Mouse (Mus musculus) forebrain, embryonic 11.5 days (tissue): Measurements from ENCODE around the gene Zfand6. TPM values are rescaled to one million over a fixed set of nuclear protein-coding genes. Genes with fewer than 3 reads are reported as not detected.

Source experiments
- ATAC-seq: fragments of 200-750 bp; cut with Nextera tagmentation; replicated peaks from 2 replicates; pipeline ENCODE4 v1.8.0; 2017; ENCODE audit warnings: moderate TSS enrichment; ENCODE audit not compliant: low FRiP score
- DNase-seq: peaks from one replicate; pipeline ENCODE4 v3.0.0-alpha.2; 2017; ENCODE audit warnings: low spot score
- H3K27ac ChIP-seq: fragments of 300-500 bp; sonication (generic); 2 replicates; pipeline ENCODE4 v1.5.1; 2014; ENCODE audit warnings: low read depth, low read length
- H3K27me3 ChIP-seq: fragments of 300-500 bp; sonication (generic); 2 replicates; pipeline ENCODE4 v1.6.1; 2014; ENCODE audit warnings: mild to moderate bottlenecking, low read length, mixed read lengths; ENCODE audit not compliant: control insufficient read depth, insufficient read depth
- H3K36me3 ChIP-seq: fragments of 300-500 bp; sonication (generic); 2 replicates; pipeline ENCODE4 v1.6.1; 2014; ENCODE audit warnings: mild to moderate bottlenecking, low read length, moderate library complexity, mixed read lengths; ENCODE audit not compliant: control insufficient read depth, insufficient read depth
- H3K4me1 ChIP-seq: fragments of 300-500 bp; sonication (generic); replicated peaks from 2 replicates; pipeline ENCODE4 v1.6.1; 2014; ENCODE audit warnings: low read length, mixed read lengths; ENCODE audit not compliant: control insufficient read depth, insufficient read depth
- H3K4me2 ChIP-seq: fragments of 300-500 bp; sonication (generic); 2 replicates; pipeline ENCODE4 v1.6.1; 2014; ENCODE audit warnings: low read depth, mild to moderate bottlenecking, low read length, moderate library complexity, mixed read lengths; ENCODE audit not compliant: severe bottlenecking
- H3K4me3 ChIP-seq: fragments of 300-500 bp; sonication (generic); 2 replicates; pipeline ENCODE4 v1.5.1; 2014; ENCODE audit warnings: low read depth, low read length
- H3K9ac ChIP-seq: fragments of 300-500 bp; sonication (generic); 2 replicates; pipeline ENCODE4 v1.6.1; 2014; ENCODE audit warnings: low read length
- H3K9me3 ChIP-seq: fragments of 300-500 bp; sonication (generic); 2 replicates; pipeline ENCODE4 v1.6.1; 2016; ENCODE audit warnings: low read length, mixed read lengths; ENCODE audit not compliant: control insufficient read depth
- WGBS: fragments of 180-500 bp; shearing (Covaris S2); extraction: QIAGEN DNeasy Blood & Tissue Kit; methylation state at CpG from one replicate; pipeline ENCODE4 v1.1.7; 2014; 5-methylcytosine and 5-hydroxymethylcytosine counted together
- polyA plus RNA-seq: library from polyadenylated mRNA; unstranded; fragments of >200 nt; fragmentation: Nextera tagmentation; extraction: Ambion mirVana; gene quantifications from 2 replicates; pipeline ENCODE4 v1.2.1, GENCODE M21; 2014

The Zfand6 gene
- polyA plus RNA-seq, 1 experiment from 2014 or later, result 208 TPM

DNA sequence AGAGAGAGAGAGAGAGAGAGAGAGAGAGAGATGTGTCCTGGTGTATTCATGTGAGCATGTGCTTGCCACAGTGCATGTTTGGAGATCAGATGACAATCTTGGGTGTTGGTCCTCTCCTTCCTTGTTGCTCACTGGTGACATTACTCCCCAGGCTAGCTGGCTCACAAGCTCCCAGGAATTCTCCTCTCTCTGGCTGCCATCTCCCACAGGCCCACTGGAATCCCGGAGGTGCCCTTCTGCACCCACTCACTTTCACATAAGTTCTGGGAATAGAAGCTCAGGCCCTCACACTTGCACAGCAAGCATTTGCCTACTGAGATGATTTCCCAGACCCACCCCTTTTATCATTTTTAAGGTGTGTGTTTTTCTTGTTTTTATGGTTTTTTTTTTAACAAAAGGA is 110.0 kb downstream of the Zfand6 start:
- 78% methylated on average over 1 of the region's 1 CpGs for WGBS
- H3K27me3 ChIP-seq, result no peaks in the 10 kb centered on the region
- H3K4me1 ChIP-seq, result no peaks in the 10 kb centered on the region
- no peak overlapping the region for H3K9ac ChIP-seq
- H3K27ac ChIP-seq, result no peak overlapping the region
- ATAC-seq (no peak), DNase-seq (no peak)
- no peaks in the 10 kb centered on the region for H3K9me3 ChIP-seq
- no peaks in the 10 kb centered on the region for H3K36me3 ChIP-seq
- no peak overlapping the region for H3K4me2 ChIP-seq
- no peak overlapping the region for H3K4me3 ChIP-seq

DNA sequence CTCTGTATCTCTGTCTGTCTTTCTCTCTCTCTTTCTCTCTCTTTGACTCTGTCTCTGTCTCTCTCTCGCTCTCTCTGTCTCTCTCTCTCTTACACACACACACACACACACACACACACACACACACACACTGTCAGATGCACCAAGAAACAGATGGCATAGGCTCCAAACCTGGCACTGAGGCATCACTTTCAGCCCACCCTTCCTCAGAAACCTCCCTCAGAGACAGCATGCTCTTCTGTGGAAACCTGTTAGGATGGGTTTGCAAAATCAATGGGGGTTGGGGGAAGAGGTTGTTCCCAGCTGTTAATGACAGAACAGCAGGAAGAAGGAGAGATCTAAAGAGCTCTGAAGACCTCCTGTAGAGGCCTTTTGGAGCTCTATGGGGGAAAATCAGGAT is 110.9 kb downstream of the Zfand6 start:
- Histone ChIP-seq H3K4me3 (no peak overlapping the region), H3K27me3 (no peaks in the 10 kb centered on the region), H3K4me2 (no peak overlapping the region), H3K36me3 (no peaks in the 10 kb centered on the region), H3K9me3 (no peaks in the 10 kb centered on the region), H3K4me1 (no peaks in the 10 kb centered on the region), H3K27ac (no peak overlapping the region), H3K9ac (no peak overlapping the region)
- ATAC-seq (no peak), DNase-seq (no peak)
- 89% methylated on average over 1 of the region's 1 CpGs for WGBS

DNA sequence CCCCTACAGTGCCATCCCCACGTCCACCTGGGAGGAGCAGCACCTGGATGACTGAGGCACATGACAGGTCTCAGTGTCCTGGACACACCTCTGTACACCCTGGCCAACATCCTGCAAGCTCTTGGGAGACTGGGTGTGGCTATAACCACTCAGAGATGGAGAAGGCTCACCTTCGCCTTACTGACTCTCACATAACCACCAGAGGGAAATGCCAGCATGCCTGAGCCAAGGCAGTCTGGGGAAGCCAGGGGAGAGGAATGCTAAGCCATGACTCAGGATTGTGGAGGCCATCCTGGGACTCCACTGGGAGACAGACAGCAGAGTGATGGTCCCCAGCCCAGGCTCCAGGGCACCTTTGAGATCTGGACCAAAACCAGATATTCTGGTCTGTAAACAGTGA is 112.7 kb downstream of the Zfand6 start:
- Histone ChIP-seq H3K4me3 (no peak overlapping the region), H3K9me3 (no peaks in the 10 kb centered on the region)

DNA sequence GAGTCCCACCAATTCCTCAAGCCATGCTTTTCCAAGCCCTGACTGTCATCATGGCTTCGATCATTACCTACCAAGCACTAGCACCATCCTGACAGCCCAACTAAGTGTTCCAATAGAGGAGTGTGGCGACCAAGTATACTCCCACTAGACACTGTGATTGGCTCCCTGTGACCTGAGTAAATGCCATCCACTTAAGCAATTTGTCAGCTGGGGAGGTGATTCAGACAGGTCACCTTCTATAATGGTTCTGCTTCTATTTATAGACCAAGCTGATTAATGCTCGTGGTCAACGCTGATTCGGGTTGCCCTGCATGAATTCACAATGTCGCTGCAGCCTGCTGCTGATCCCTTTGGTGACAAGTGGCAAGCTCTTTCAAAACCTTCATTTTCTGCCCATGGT is 123.6 kb downstream of the Zfand6 start:
- no peak for ATAC-seq
- no peak overlapping the region for H3K4me2 ChIP-seq
- no peak overlapping the region for H3K4me3 ChIP-seq
- no peak overlapping the region for H3K9ac ChIP-seq
- 83% methylated on average over 6 of the region's 6 CpGs for WGBS
- H3K4me1 ChIP-seq, result no peaks in the 10 kb centered on the region
- H3K9me3 ChIP-seq, result no peaks in the 10 kb centered on the region
- no peaks in the 10 kb centered on the region for H3K27me3 ChIP-seq
- DNase-seq, result no peak
- no peak overlapping the region for H3K27ac ChIP-seq
- no peaks in the 10 kb centered on the region for H3K36me3 ChIP-seq

More for the DNA sequence above, 112.7 kb downstream of the Zfand6 start:
- Histone ChIP-seq H3K27me3 (no peaks in the 10 kb centered on the region), H3K4me2 (no peak overlapping the region), H3K36me3 (no peaks in the 10 kb centered on the region), H3K27ac (no peak overlapping the region), H3K9ac (no peak overlapping the region), H3K4me1 (no peaks in the 10 kb centered on the region)
- no peak for ATAC-seq
- WGBS, result 80% methylated on average over 2 of the region's 2 CpGs
- DNase-seq, result no peak

DNA sequence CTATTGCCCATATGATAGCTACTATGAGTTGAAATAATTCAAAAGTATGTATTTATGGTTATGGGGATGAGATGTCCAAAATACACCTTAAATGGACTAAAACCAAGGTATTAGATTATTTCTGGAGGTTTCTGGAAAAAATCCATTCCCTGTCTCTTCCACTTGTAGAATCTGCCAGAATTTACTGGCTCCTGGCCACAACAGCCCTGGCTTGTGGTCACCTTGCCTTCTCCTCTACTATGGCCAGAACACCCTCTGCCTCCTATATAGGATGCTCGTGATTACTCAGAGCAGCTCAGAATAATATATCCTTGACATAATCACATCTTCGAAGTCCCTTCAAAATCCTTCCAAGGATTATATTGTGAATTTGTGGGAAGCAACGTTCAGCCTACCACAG is 125.5 kb downstream of the Zfand6 start:
- no peak for DNase-seq
- Histone ChIP-seq H3K4me2 (no peak overlapping the region), H3K9me3 (no peaks in the 10 kb centered on the region), H3K27ac (no peak overlapping the region), H3K36me3 (no peaks in the 10 kb centered on the region), H3K9ac (no peak overlapping the region), H3K4me1 (no peaks in the 10 kb centered on the region), H3K27me3 (no peaks in the 10 kb centered on the region), H3K4me3 (no peak overlapping the region)
- ATAC-seq, result no peak
- 83% methylated on average over 3 of the region's 3 CpGs for WGBS

Other genes starting within 250 kb of the Zfand6 start
- gene Gm2115, start 161.0 kb downstream of the Zfand6 start, polyA plus RNA-seq, result 0.20 and 0.33 TPM in 2 replicates
- 2.6 TPM in 2 replicates for gene Fah, start 83.2 kb downstream of the Zfand6 start, polyA plus RNA-seq
- not detected in 2 replicates for gene Olfr291, start 163.6 kb upstream of the Zfand6 start, polyA plus RNA-seq